ENCODE assay signal across 8 mouse cellular contexts in genomic region chr1:133236693-133237440, GRCm38 (mm10).
DNase-seq lines count a peak whose midpoint lies in the region; ATAC-seq lines count a peak whose summit lies in the region.

No protein-coding gene starts in this region.

- peaks cover 36% of the 10 kb centered on the region for H3K4me1 ChIP-seq in embryonic facial prominence, embryonic 12.5 days
- H3K4me1 ChIP-seq in hindbrain, embryonic 13.5 days (replicated peaks) = peaks cover 49% of the 10 kb centered on the region

- H3K4me3 ChIP-seq in embryonic facial prominence, embryonic 12.5 days = no peak overlapping the region
- H3K4me3 ChIP-seq in hindbrain, embryonic 13.5 days = no peak overlapping the region

- H3K36me3 ChIP-seq in embryonic facial prominence, embryonic 12.5 days = no peaks in the 10 kb centered on the region
- peaks cover 8% of the 10 kb centered on the region; the same call in 1 of the 2 replicates for H3K36me3 ChIP-seq in hindbrain, embryonic 13.5 days

- no peak overlapping the region for H3K9ac ChIP-seq in embryonic facial prominence, embryonic 12.5 days
- H3K9ac ChIP-seq in hindbrain, embryonic 13.5 days = peak overlapping the region; percentile 19; the same call in 1 of the 2 replicates

- peak; percentile 24 for DNase-seq in T-cell, adult 2 months (ENCODE audit: low spot score)
- peak; percentile 44 for DNase-seq in liver
- no peak for DNase-seq in cerebellum, adult 9-10 months
- DNase-seq in cerebellum, postnatal 25 days = no peak
- DNase-seq in layer of hippocampus, adult 9-10 months (ENCODE audit: low spot score) = no peak

- peak overlapping the region; percentile 64 for H3K27ac ChIP-seq in embryonic facial prominence, embryonic 12.5 days
- peak overlapping the region; percentile 8; the same call in 1 of the 2 replicates for H3K27ac ChIP-seq in hindbrain, embryonic 13.5 days

- WGBS in embryonic facial prominence, embryonic 12.5 days = 21% methylated on average over 8 of the region's 8 CpGs
- WGBS in hindbrain, embryonic 13.5 days = 38% methylated on average over 8 of the region's 8 CpGs

- ATAC-seq in embryonic facial prominence, embryonic 12.5 days (ENCODE audit: insufficient number of reproducible peaks, insufficient read depth, low FRiP score, low TSS enrichment) = 0 out of 2 replicates have a peak, but pooled peaks have one; percentile 31
- ATAC-seq in hindbrain, embryonic 13.5 days (ENCODE audit: low FRiP score) = 0 out of 2 replicates have a peak, but pooled peaks have one; percentile 43
- ATAC-seq in monocyte, adult 5-6 weeks (replicated peaks; ENCODE audit: insufficient number of reproducible peaks, low FRiP score, low TSS enrichment, poor library complexity, severe bottlenecking) = peak; percentile 73

- no peaks in the 10 kb centered on the region for H3K9me3 ChIP-seq in embryonic facial prominence, embryonic 12.5 days
- H3K9me3 ChIP-seq in hindbrain, embryonic 13.5 days = no peaks in the 10 kb centered on the region

- no peaks in the 10 kb centered on the region for H3K27me3 ChIP-seq in embryonic facial prominence, embryonic 12.5 days
- H3K27me3 ChIP-seq in hindbrain, embryonic 13.5 days = no peaks in the 10 kb centered on the region

- no peak overlapping the region for H3K4me2 ChIP-seq in embryonic facial prominence, embryonic 12.5 days (replicated peaks)
- H3K4me2 ChIP-seq in hindbrain, embryonic 13.5 days = no peak overlapping the region

Comparison
In these comparisons a context has a peak if more than half of its experiments do, and no peak if none do; other contexts are left out.
1. DNase-seq: peak in T-cell, adult 2 months (single experiment) and liver (single experiment); none in cerebellum, adult 9-10 months (single experiment), cerebellum, postnatal 25 days (0 of 2) and layer of hippocampus, adult 9-10 months (single experiment).
2. Peak in every context shown above with its lines, with median percentiles within 50 percentile points of each other: ATAC-seq.